Mouse (Mus musculus) left cerebral cortex, postnatal 36 days (tissue): ENCODE measurements around the gene Slc6a9. TPM values are rescaled to one million over a fixed set of nuclear protein-coding genes. Genes with fewer than 3 reads are reported as not detected.

Source experiments
- DNase-seq, 2 experiments: peaks; one replicate each; pipeline ENCODE4 v3.0.0; 2021 to 2022; ENCODE audit warnings: low spot score in 2 of 2, mixed read lengths in 1 of 2
- intact Hi-C: fragments of 180-260 bp; cut with DNase I; formaldehyde crosslinking; loops from one replicate; pipeline ENCODE4 v1.15.1; 2025
- total RNA-seq, 2 experiments: library from RNA; stranded (reverse); gene quantifications; 2 replicates each; pipeline ENCODE4 v1.2.3; 2021

Slc6a9 gene
- total RNA-seq = 10 to 100 TPM; 38.1 to 40.4 TPM

- no peak for DNase-seq
- intact Hi-C loops = loop anchor here (2.0 to 5.0 kb wide), 2 partner anchors 24 to 88 kb away; no protein-coding TSS in a partner anchor
Observed at GRCm38 (mm10) chr4:117834457-117834844, at the start of gene Slc6a9. TSS of gene Slc6a9 (plus strand) at chr4:117834506.

- intact Hi-C loops = no loop called here
- DNase-seq = no peak
Observed at GRCm38 (mm10) chr4:117786963-117787362, 47.3 kb upstream of the Slc6a9 start.

GRCm38 (mm10) chr4:117788308-117788707, 46.0 kb upstream of the Slc6a9 start:
- intact Hi-C loops = no loop called here
- no peak for DNase-seq

DNA sequence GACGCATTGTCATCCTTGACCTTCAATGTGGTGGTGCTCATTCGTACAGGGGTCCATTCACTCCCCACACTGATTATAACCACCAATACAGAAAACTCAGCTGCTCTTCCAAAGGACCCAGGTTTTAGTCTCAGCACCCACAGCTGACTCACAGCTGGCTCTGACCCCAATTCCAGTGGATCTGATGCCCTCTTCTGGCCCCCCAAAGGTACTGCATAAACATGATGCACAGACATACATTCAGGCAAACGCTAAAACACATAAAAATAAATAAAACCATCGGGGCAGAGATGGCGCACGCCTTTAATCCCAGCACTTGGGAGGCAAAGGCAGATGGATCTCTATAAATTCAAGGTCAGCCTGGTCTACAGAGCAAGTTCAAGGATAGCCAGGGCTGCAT, 34.4 kb upstream of the Slc6a9 start:
- intact Hi-C loops = no loop called here
- DNase-seq = no peak

DNA sequence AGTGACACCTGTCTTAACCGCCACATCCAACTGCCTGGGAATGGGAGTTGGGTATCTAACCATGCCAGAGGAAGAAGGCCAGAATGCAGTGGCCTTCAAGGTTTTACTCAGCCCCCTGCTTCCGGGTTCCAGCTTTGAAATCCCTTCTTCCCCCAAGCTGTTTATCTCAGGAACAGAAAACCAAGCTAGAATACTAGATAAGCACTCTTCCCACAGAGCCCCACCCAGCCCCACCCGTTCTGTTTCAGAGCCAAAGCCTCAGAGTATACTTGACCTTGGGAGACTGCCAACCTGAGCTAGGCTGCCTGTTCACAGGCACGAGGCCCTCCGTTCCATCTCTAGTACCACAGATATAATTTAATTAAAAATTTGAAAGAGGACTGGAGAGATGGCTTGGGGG, 27.3 kb upstream of the Slc6a9 start:
- intact Hi-C loops = no loop called here
- DNase-seq = no peak

- intact Hi-C loops = loop anchor here (5.0 kb wide), 1 partner anchor 271 kb away; no protein-coding TSS in a partner anchor
- DNase-seq = no peak
Observed at GRCm38 (mm10) chr4:117810933-117811332, 23.4 kb upstream of the Slc6a9 start.

DNA sequence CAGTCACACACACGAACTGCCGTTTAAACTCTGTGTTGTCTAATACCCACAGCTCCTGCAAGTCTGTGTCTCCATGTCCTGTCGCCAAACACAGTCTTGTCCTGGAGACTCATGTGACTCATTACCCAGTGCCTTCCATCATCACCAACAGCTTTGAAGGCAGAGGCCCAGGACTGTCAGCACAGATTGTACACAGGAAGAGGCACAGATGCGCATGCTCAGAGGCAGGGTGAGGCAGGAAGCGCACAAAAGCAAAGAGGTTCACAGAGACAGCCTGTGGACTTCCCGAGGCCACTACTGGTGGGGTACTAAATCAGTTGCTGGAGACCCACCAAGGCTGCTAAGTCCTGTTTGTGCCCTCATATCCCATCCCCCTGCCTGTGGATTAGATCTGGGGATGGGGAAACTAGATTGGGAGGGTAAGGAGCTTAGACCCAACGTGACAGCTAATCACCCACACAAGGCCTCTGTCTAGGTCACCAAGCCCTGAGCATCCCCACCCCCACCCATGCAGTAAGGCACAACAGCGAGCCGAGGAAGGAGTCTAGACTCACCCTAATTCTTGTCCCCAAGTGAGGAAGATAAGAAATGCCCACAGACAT, 20.6 kb upstream of the Slc6a9 start:
- intact Hi-C loops = loop anchor here (5.0 kb wide), 1 partner anchor 269 kb away; no protein-coding TSS in a partner anchor
- DNase-seq = no peak

GRCm38 (mm10) chr4:117814333-117814732, 20.0 kb upstream of the Slc6a9 start:
- intact Hi-C loops = loop anchor here (5.0 kb wide), 1 partner anchor 268 kb away; no protein-coding TSS in a partner anchor
- DNase-seq = no peak

DNA sequence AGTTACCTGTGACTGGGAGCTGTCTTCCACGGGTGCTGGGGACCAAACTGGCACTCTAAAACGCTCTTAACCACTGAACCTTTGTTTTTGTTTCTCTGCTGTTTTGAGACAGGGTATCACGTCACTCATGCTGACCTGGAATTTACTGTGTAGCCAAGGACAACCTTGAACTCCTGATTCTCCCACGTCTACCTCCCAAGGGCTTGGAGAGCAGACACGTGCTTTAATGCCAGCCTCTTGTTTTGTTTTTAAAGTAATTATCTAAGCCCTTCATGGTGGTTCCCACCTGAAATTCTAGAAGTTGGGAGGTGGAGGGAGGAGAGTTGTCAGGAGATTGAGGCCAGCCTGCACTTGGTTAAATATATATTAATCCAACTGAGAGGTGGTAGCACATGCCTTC, 17.5 kb upstream of the Slc6a9 start:
- DNase-seq = no peak
- intact Hi-C loops = no loop called here

DNA sequence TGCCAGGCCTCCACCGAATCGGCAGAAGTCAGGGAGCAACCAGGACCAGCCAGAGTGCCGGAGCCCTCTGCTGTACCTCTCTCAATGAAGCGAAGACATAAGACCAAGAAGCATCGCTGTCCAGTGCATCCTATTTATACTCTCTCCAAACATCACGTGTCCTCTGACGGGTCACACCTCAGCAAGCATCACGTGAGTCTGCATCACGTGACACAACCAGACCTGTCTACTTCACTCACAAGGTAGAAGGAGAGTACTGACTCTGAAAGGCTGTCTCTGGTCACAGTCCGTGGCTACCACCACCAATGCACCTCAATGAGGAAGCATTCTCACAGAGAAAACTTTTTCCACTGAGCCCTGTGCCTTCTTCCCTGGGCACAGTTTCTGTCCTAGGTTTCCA, 16.3 kb upstream of the Slc6a9 start:
- intact Hi-C loops = no loop called here

DNA sequence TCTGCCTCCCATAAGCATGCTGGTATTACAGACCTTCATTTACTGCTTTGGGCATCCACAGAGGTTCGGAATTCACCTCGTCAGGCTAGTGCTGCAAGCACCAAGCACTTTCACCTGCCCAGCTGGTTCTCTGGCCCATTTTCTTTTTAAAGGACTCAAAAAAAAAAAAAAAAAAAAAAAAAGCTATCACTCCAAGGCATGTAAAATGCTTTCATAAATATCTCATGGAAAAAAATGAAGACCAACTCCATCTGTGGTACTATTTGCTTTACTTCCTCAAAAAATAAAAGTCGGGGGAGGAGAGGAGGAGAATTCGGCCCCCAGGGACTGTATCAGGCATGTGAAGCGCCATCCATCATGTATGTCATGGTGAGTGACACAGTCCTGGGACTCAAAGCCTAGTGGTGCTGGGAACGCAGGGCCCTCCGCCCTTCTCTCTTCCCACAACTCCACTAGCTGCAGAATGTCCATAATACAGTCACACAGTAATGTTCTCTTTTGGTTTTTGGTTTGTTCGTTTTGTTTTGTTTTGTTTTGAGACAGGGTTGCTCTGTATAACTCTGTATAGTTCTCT, 5.6 kb upstream of the Slc6a9 start:
- no peak for DNase-seq
- intact Hi-C loops = no loop called here

More for the DNA sequence above, 16.3 kb upstream of the Slc6a9 start:
- no peak for DNase-seq

- intact Hi-C loops = loop anchor here (5.0 kb wide), 1 partner anchor 93 kb away; no protein-coding TSS in a partner anchor
- DNase-seq = no peak
Observed at GRCm38 (mm10) chr4:117829260-117830123, 4.8 kb upstream of the Slc6a9 start.

DNA sequence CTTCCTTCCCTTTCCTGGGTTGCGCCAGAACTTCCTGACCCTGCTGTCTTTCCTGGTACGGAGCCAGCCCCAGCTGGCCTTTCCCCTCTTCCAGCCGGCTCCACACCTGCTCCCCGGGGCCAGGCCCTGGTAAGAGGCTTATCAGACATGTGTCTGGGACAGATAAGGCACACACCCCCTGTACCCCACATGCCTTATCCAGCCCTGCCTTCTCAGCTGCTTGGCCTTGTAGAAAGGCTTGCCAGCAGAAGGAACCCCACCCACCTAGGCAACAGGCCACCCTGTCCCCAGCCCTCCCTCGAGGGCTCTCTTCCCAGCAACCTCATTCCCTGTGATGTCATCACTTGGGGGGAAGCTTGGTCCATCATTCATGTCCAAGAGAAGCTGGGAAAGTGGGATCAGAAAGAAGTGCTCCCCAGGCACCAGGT, 4.2 kb upstream of the Slc6a9 start:
- no peak for DNase-seq
- intact Hi-C loops = loop anchor here (5.0 kb wide), 1 partner anchor 92 kb away; no protein-coding TSS in a partner anchor

DNA sequence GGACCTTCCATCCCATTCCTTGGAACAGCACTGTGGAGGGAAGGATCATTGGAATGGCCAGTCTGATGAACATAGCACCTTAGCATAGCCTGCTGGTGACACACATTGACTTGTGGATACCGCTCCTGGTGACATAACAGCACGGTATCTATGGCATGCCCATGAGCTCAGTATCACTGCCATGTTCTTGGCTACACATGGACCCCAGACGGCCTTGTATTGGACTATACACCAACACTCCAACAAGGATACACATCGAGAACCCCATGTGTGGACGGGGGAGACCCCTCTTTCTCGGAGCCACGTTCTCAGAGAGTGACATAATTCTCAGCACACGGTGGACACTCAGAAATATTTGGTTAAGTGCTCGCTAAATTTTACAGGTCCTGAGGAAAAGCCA, 3.5 kb upstream of the Slc6a9 start:
- no peak for DNase-seq
- intact Hi-C loops = loop anchor here (5.0 kb wide), 1 partner anchor 92 kb away; no protein-coding TSS in a partner anchor

DNA sequence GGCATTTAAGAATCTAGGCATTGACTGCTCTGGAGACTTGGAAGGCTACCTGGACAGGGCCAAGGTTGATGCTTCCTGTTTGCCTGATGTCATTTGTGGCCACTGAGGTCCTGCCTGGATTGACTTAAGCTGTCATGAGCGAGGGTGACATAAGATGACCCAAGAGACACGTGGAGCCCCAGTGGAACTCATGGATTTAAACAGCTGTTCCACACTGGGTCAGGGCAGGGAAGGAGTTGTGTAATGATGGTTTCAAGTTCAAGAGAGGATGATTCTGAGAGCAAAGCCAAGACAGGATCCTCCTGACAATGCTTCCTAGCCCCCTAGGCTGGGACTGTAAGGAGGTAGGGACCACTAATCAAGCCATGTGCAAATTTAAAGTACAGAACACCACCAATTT, 2.8 kb upstream of the Slc6a9 start:
- intact Hi-C loops = loop anchor here (5.0 kb wide), 1 partner anchor 91 kb away; no protein-coding TSS in a partner anchor

DNA sequence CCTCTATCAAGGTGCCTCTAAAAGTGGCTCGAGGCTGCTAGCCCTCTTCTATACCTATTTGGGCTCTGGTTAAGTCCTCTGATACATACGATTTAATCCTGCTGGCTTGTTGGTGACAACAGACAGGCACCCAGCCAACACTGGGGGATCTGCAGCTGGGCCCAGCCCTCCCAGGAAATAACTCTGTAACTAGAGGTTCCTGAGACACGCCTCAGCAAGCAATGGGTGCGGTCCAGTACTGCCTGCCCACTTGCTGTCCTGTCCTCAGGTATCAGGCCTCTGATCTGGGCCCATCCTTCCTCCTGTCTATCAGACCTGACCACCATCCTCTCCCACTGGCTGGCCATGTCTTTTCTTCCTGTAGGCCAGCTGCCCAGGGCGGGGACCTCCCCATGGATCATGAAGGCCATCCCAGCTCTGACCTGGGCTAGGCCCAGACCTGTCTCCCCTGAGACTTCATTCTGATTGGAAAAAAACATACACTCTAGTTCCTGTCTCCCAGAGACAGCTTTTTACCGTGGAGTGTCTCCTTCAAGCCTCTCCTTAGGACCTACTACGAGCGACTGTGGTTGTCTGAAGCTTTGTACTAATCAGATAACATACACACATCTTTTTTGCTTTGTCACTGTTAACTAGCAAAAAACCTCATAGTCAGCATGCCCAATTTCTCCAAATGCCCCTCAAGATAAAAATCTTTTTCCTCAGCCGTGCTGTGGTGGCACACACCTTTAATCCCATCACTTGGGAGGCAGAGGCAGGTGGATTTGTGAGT, 2.2 kb upstream of the Slc6a9 start:
- intact Hi-C loops = loop anchor here (5.0 kb wide), 1 partner anchor 90 kb away; no protein-coding TSS in a partner anchor
- DNase-seq = no peak

More for the DNA sequence above, 2.8 kb upstream of the Slc6a9 start:
- no peak for DNase-seq

GRCm38 (mm10) chr4:117834845-117835530, 682 bp downstream of the Slc6a9 start:
- intact Hi-C loops = loop anchor here (2.0 to 5.0 kb wide), 2 partner anchors 24 to 87 kb away; no protein-coding TSS in a partner anchor
- DNase-seq = peak; percentile 57 to 70

DNA sequence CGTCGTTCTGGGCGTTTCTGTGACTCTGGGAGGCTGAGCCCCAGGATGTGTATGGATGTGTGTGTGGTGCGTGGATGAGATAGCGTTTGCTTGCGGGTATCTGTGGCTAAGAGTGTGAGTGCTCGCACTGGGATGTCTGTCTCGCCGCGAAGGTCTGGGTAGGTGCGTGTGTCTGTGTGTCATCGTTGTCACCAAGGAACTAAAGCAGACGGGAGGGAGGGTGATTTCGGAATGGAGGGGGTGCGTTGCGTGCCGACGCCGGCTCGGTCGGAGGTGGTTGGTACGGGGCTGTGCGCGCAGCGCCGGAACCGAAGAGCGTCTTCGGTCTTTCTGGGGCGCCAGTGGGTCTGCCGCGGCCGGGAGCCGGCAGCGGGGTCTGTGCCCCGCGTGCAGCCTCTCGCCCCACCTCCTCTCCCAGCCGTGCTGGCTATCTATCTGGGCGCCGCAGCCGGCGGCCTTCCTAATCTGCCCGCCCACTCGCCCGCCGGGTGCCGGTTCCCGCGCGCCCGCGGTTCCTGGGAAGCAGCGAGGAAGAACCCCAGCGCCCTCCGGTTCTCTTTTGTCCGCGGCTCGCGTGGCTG, 1.3 kb downstream of the Slc6a9 start:
- peak; percentile 70 to 80 for DNase-seq
- intact Hi-C loops = loop anchor here (2.0 kb wide), 1 partner anchor 23 kb away; no protein-coding TSS in a partner anchor
